Mouse (Mus musculus) gastrocnemius, adult 2 months (tissue): ENCODE results near the gene Dhrs7b. TPM values are rescaled to one million over a fixed set of nuclear protein-coding genes. Genes with fewer than 3 reads are reported as not detected.
"Not testable (repeated sequence)": the region's sequence is repeated elsewhere in the genome, so short reads cannot be mapped to it uniquely, and the experiment has no call there.

Experiments
- DNase-seq: peaks from one replicate; pipeline ENCODE4 v3.0.0; 2022
- H3K27ac ChIP-seq: fragments of 200-600 bp; 2 replicates; pipeline ENCODE4 v1.8.1; 2022; ENCODE audit warnings: mild to moderate bottlenecking
- H3K4me3 ChIP-seq: fragments of 200-600 bp; 2 replicates; pipeline ENCODE4 v1.8.1; 2022; ENCODE audit warnings: mild to moderate bottlenecking, moderate library complexity
- CTCF ChIP-seq: fragments of 200-600 bp; IDR thresholded peaks from 2 replicates; pipeline ENCODE4 v1.8.1; 2022; ENCODE audit warnings: antibody characterized with exemption, mild to moderate bottlenecking, moderate library complexity
- intact Hi-C: fragments of 180-260 bp; cut with DNase I; formaldehyde crosslinking; loops from one replicate; pipeline ENCODE4 v1.15.1; 2025
- total RNA-seq, 2 experiments: library from RNA; stranded (reverse); gene quantifications; 2 replicates each; pipeline ENCODE4 v1.2.3; 2021

Dhrs7b gene
- total RNA-seq, 2 experiments from 2014 or later = 20.8 to 23.0 TPM

- intact Hi-C loops = loop anchor here (2.0 kb wide), 1 partner anchor 184 kb away; no protein-coding TSS in a partner anchor
- Histone ChIP-seq H3K4me3 (no peak overlapping the region), H3K27ac (peak overlapping the region; percentile 16; the same call in 1 of the 2 replicates)
- no peak for DNase-seq
- no peak for TF ChIP-seq CTCF
Observed at GRCm38 (mm10) chr11:60880559-60880958, 50.1 kb downstream of the Dhrs7b start.

DNA sequence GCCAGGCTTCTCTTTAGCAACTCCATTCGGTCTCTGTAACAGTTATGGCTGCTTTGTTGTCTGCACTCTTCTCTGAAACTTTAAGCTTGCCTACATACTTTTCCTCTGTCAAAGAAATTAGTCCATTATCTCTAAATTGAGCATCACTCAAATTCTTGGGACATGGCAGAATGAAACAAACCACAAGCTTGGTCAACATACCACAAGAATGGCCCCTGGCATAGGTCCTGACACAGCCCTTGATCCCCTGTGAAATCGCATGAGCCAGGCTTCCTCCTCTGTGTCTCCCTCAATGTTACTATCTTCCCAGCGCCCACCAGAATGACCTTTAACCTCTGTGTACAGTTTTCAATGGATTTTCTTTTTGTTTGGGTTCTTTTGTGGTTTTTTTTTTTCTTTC is 52.0 kb downstream of the Dhrs7b start:
- intact Hi-C loops = loop anchor here (1.0 kb wide), 1 partner anchor 151 kb away; no protein-coding TSS in a partner anchor
- TF ChIP-seq CTCF = no peak
- Histone ChIP-seq H3K27ac (no peak overlapping the region), H3K4me3 (no peak overlapping the region)
- DNase-seq = no peak

GRCm38 (mm10) chr11:60886986-60887385 is 56.6 kb downstream of the Dhrs7b start:
- intact Hi-C loops, DNase-seq, H3K4me3 ChIP-seq, H3K27ac ChIP-seq: not testable (repeated sequence)

DNA sequence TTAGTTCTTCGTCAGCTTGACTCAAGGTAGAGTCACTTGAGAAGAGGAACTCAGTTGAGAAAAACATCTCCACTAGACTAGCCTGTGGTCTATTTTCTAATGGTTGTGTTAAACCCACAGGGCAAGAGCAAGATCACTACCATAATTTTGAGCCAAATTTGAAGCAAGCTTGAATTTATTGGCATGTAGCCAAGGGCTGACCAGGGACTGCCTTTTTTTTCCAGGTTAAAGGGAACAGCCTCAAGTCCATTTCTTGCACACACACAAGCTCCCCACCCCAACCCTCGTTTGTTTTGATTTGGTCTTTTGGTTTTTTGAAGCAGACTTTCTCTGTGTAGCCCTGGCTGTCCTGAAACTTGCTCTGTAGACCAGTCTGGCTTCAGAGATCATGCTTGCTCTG is 59.4 kb downstream of the Dhrs7b start:
- H3K4me3 ChIP-seq = no peak overlapping the region
- TF ChIP-seq CTCF = no peak
- no peak for DNase-seq
- no peak overlapping the region for H3K27ac ChIP-seq
- intact Hi-C loops = no loop called here

DNA sequence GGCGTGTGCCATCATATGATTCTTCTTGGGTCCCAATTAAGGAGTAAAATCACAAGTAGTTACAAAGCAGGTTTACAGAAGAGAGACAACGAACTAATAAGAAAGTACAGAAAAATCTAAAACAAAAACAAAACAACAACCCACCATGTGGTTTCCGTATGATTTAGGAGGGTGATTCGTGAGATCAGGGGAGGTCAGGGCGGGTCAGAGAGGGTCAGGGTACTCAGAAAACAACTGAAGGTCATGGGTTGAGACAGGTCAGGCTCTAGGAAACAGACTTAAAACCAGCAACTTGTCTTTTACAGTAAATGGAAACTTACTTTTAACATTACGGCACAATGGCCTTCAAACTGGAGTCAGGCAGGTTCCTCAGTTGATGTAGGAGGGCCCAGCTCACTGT is 59.9 kb downstream of the Dhrs7b start:
- DNase-seq = no peak
- no peak overlapping the region for H3K4me3 ChIP-seq
- no peak for TF ChIP-seq CTCF
- intact Hi-C loops = no loop called here
- no peak overlapping the region for H3K27ac ChIP-seq

GRCm38 (mm10) chr11:60890744-60891143 is 60.3 kb downstream of the Dhrs7b start:
- intact Hi-C loops = no loop called here
- Histone ChIP-seq H3K27ac (no peak overlapping the region), H3K4me3 (no peak overlapping the region)
- TF ChIP-seq CTCF = no peak
- DNase-seq = no peak

DNA sequence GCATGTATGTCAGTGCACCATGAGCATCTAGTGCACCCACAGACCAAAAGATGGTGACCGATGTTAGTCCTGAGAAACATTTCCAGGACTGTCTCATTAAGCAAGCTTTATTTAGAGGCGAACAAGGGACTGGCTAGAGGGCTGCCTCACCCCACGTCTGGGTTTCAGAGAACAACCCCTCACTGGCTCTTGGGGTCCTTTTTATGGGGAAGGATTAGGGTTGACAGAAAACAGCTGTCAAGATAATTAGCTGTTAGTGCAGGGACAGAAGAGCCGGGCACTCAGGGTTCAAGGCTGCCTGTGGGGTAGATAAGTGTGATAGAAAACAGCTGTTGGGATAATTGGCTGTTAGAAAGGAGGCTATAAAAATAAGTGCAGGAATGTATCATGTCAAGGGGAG is 65.5 kb downstream of the Dhrs7b start:
- no peak for DNase-seq
- Histone ChIP-seq H3K27ac (no peak overlapping the region), H3K4me3 (no peak overlapping the region)
- intact Hi-C loops = no loop called here
- no peak for TF ChIP-seq CTCF

DNA sequence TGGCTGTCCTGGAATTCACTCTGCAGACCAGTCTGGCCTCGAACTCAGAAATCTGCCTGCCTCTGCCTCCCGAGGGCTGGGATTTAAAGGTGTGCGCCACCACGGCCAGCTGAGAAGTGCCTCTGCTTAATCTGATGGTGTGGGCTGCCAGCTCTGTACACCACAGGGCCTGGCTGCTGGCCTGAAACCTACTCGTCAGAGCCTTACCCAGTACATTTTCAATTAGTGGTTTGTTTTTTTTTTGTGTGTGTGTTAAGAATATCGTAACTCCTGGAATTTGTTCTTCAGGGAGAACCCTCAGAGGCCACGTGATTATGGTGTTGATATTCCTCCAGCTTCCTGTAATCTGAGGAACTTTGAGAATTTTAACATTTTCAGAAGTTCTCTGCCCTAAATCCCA is 71.6 kb downstream of the Dhrs7b start:
- DNase-seq = no peak
- intact Hi-C loops = no loop called here
- Histone ChIP-seq H3K27ac (no peak overlapping the region), H3K4me3 (no peak overlapping the region)
- no peak for TF ChIP-seq CTCF

- DNase-seq = no peak
- H3K27ac ChIP-seq = no peak overlapping the region
- no peak overlapping the region for H3K4me3 ChIP-seq
- intact Hi-C loops = no loop called here
- TF ChIP-seq CTCF = no peak
Observed at GRCm38 (mm10) chr11:60902486-60902885, 72.1 kb downstream of the Dhrs7b start.

- intact Hi-C loops = no loop called here
Observed at GRCm38 (mm10) chr11:60903661-60904061, 73.2 kb downstream of the Dhrs7b start.

DNA sequence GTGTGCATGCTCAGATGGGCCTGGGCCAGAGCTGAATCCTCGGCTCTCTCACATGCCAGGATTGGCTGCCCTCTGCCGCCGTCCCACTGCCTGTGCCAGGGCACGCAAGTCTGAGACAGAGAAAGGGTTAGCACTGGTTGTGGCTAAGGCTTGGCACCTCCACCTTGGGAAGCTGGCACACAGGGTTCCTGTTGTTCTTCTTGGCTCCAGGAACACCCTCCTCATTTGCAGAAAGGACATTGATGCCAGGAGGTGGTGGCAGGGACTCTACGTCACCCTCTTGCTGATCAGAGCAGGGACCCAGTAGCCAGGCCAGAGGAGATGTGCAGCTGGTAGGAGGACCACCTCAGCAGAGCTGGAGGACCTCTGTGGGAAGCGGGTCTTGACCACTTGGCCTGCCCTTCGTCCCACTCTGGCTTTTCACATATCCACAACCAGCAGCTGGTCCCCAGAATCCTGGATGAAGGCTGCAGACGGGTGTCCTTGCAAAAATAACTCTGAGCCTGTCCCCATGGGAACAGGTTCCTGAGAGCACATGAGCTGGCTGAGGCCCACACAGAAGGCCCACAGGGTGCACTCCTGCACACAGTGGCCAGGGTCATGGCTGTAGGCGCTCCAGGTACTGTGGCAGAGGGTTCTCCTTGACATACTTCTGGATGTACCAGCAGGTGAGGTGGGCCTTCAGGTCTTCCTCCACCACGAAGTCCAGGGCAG is 75.1 kb downstream of the Dhrs7b start:
- intact Hi-C loops = no loop called here
- Histone ChIP-seq H3K4me3 (no peak overlapping the region), H3K27ac (peak overlapping the region; percentile 50)
- TF ChIP-seq CTCF = no peak
- DNase-seq = peak; percentile 71

More at GRCm38 (mm10) chr11:60903661-60904061, 73.2 kb downstream of the Dhrs7b start:
- no peak overlapping the region for H3K4me3 ChIP-seq
- no peak for DNase-seq
- H3K27ac ChIP-seq = peak overlapping the region; percentile 50; the same call in 1 of the 2 replicates
- no peak for TF ChIP-seq CTCF

DNA sequence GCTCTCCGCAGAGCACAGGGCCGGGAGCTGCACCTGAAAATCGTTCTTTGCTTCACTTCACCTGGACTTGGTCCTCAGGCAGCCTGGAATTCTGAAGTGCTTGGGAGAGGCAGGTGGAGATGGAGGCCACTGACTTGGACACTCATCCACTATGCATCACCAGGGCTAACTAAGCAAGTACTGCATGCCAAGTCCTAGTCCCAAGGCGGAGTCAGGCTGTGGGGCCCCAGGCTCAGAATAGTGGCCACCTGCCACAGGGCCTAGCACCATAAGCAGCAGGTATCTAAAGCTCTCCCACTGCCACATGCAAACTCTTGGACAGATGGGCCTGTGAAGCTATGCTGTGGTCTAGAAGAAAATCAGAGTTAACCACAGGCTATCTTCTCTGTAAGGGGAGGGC is 76.0 kb downstream of the Dhrs7b start:
- intact Hi-C loops = no loop called here
- DNase-seq = no peak
- no peak overlapping the region for H3K27ac ChIP-seq
- no peak overlapping the region for H3K4me3 ChIP-seq
- no peak for TF ChIP-seq CTCF

DNA sequence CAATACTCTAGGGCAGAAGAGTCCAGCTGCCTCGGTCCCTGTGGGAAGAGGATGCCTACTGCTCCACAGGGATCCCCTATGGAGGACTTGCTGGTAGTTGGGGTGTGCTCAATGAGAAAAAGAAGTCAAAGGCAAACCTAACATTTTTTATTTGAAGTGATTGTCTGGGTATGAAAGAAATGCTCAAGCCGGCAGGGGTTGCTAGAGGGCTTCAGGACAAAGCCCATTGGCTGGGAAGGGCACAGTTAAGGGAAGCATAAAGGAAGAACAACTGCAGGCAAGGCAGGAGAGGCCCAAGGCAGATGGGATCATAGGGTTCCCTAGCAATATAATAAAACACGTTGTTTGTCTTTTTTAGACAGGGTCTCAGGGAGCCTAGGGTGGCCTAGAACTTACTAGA is 77.6 kb downstream of the Dhrs7b start:
- no peak for DNase-seq
- intact Hi-C loops = no loop called here
- H3K4me3 ChIP-seq = no peak overlapping the region
- TF ChIP-seq CTCF = peak; percentile 38
- no peak overlapping the region for H3K27ac ChIP-seq

DNA sequence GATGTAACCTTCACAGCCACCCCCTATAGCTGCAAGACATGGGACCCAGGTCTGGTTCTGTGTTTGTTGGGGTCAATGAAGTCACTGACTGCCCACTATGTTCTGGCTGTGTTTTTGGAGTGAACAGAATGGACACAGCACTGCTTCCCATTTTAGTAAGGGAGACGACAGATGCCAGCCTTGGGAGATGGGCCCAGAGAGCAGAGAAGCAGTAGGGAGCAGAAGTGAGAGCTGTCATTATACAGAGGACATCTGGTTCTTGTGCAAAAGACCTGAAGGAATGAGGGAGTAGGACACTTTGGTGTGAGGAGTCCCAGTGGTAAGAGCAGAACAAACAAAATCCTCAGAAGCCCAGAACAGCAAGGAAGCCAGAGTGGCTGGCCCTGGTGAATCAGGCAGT is 79.2 kb downstream of the Dhrs7b start:
- no peak for DNase-seq
- no peak overlapping the region for H3K4me3 ChIP-seq
- no peak for TF ChIP-seq CTCF
- intact Hi-C loops = no loop called here
- peak overlapping the region; percentile 58 for H3K27ac ChIP-seq

Other genes with a start within 250 kb of the Dhrs7b start
- 1 to 10 TPM; 9.0 to 9.5 TPM for gene Llgl1, start 130.9 kb upstream of the Dhrs7b start, total RNA-seq
- gene Flii, start 103.4 kb upstream of the Dhrs7b start, total RNA-seq = 100 to 1,000 TPM in 1 of 2 experiments, 10 to 100 TPM in 1; 96.1 to 103 TPM
- gene Mief2, start 102.2 kb upstream of the Dhrs7b start, total RNA-seq = 10 to 100 TPM; 61.9 to 91.0 TPM
- gene Top3a, start 53.3 kb upstream of the Dhrs7b start, total RNA-seq = 1 to 10 TPM; 4.5 to 4.7 TPM
- 10 to 100 TPM; 19.8 to 20.1 TPM for gene Smcr8, start 53.1 kb upstream of the Dhrs7b start, total RNA-seq
- 10 to 100 TPM in 1 of 2 experiments, 1 to 10 TPM in 1; 8.3 to 10.0 TPM for gene Shmt1, start 18.9 kb upstream of the Dhrs7b start, total RNA-seq
- 10 to 100 TPM; 41.4 to 41.6 TPM for gene Tmem11, start 48.6 kb downstream of the Dhrs7b start, total RNA-seq
- gene Natd1, start 84.1 kb downstream of the Dhrs7b start, total RNA-seq = 10 to 100 TPM in 1 of 2 experiments, 1 to 10 TPM in 1; 8.6 to 10.4 TPM
- 100 to 1,000 TPM; 136 to 159 TPM for gene Map2k3, start 101.4 kb downstream of the Dhrs7b start, total RNA-seq
- 10 to 100 TPM; 50.4 to 65.8 TPM for gene Kcnj12, start 191.9 kb downstream of the Dhrs7b start, total RNA-seq